Mouse (Mus musculus): ENCODE data around the gene Appl1.

The Appl1 gene

DNA sequence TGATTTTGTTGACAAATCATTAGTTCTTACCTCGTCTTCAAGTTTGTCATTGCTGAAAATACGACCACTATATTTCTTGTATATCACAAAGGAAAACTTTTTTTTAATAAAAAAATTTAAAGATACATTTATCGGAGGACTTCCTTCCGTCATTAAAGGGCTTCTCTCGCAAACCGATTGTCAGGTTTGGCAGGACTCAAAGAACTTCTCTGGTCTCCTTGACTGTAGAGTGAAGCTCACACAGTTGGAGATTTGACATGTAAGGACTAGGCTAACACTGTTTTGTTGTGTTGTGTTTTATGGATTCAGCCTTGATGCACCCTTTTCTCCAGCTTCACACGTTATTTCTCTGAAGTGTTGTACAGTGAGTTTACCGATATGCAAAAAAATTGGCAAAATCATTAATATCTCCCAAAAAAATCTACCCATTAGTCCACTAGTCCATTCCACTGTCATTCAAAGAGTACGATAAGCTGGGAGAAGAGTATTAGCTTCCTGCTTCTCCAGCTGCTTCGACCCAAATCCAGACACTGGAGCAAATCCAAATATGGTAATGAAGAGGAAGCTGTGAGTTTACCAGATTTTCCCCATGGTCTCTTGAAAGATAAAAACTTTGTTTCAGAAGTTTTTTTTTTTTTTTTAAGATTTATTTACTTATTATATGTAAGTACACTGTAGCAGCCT is at the start of gene Appl1:
Gene Appl1, minus strand, starts transcription at position 127 of the 684 bp plus-strand sequence.
- TF ChIP-seq GATA4 (IDR thresholded peaks at IDR 0.05; ENCODE audit: insufficient replicate concordance, low read length): no peak

- no peak for TF ChIP-seq GATA4 (IDR thresholded peaks at IDR 0.05; ENCODE audit: insufficient replicate concordance, low read length)
These were observed 48.8 kb upstream of the Appl1 start for GRCm38 (mm10) chr14:27019850-27020249.

DNA sequence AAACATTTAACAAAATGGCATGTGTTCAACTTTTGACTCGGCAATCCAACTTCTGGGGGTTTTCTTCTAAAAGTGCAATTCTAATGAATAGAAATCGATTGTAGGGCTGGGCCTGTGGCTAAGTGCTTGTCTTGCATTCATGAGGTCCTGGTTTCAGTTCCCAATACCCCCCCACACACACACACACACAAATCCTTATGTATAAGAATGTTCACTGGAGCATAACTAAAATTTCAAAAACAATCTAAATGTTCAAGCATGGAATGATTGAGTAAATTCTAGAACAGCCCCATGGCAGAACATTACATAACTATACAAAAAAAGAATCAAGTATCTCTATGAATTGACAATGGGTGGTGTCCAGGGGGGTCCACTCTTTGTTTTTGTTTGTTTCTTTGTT is 46.9 kb upstream of the Appl1 start:
- no peak for TF ChIP-seq GATA4 (IDR thresholded peaks at IDR 0.05; ENCODE audit: insufficient replicate concordance, low read length)

GRCm38 (mm10) chr14:27013658-27014057 is 42.6 kb upstream of the Appl1 start:
- no peak for TF ChIP-seq GATA4 (IDR thresholded peaks at IDR 0.05; ENCODE audit: insufficient replicate concordance, low read length)

DNA sequence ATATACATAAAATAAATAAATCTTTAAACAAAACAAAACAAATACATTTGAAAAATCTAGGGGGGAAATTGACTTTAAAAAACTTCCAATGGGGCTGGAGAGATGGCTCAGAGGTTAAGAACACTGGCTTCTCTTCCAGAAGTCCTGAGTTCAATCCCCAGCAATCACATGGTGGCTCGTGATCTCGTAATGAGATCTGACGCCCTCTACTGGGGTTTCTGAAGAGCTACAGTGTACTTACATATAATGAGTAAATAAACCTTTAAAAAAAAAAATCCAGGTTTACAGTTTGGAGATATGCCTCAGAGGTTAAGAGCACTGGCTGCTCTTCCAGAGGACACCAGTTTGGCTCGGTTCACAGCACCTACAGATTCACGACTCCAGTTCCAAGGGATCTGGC is 40.5 kb upstream of the Appl1 start:
- no peak for TF ChIP-seq GATA4 (IDR thresholded peaks at IDR 0.05; ENCODE audit: insufficient replicate concordance, low read length)

- no peak for TF ChIP-seq GATA4 (IDR thresholded peaks at IDR 0.05; ENCODE audit: insufficient replicate concordance, low read length)
These were observed 34.9 kb upstream of the Appl1 start for GRCm38 (mm10) chr14:27005937-27006336.

- no peak for TF ChIP-seq GATA4 (IDR thresholded peaks at IDR 0.05; ENCODE audit: insufficient replicate concordance, low read length)
These were observed 33.9 kb upstream of the Appl1 start for GRCm38 (mm10) chr14:27004906-27005305.

DNA sequence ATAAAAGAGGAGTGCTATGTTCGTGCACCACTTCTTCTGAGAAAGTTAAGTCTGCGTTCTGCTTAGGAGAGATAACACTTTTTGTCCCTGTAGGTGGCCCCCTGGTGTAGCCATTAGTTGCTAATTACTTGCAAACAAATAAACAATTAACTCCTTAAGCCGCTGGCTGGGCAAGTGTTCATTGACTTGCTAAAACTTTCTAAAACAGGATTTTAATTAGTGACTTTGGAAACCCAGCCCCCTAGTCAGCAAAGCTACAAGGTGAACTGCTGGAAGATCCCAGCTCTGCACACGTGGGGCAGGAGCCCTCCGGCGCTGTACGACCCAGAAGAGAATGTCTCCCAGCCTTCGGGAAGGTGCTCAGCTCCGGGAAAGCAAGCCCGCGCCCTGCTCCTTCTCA is 29.4 kb upstream of the Appl1 start:
- no peak for TF ChIP-seq GATA4 (IDR thresholded peaks at IDR 0.05; ENCODE audit: insufficient replicate concordance, low read length)

DNA sequence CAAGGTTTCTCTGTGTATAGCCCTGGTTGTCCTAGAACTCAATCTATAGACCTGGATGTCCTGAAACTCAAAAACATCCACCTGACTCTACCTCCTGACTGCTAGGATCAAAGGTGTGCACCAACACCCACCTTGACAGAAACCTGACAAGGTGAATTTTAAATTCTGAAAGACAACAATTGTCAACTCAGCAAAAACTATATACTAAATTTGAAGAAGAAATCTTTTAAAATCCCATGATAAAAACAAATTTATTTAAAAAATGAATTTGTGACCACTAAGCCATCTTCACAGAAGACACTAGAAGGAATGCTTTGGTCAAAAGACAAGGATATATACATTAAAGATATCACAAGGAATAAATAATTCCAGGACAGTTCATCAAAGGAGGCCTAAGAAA is 25.2 kb upstream of the Appl1 start:
- TF ChIP-seq GATA4 (IDR thresholded peaks at IDR 0.05; ENCODE audit: insufficient replicate concordance, low read length): no peak

DNA sequence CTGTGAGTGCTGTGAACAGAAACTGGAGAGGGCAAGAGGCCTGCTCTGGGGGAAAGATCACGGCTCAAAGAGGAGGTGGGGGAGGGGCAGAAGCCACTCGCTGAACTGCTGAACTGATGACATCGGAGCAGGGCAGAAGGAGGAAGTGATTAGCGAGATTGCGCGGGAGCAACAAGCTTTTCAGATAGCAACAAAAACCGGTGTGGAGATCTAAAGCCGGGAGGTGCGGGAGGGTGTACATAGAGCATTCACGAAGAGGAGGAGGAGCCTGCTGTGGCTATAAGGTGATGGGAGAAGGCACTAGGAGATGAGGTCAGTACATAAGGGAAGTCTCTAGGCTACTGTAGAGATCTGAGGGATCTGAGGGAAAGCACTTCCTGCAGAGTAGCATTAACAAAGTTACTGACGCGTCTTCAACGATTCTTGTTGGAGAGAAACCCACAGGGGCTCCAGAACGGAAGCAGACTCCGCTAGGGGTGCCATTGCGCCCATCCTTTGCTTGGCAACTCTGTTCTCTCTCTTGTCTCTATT is 23.2 kb upstream of the Appl1 start, which contains the start of gene Hesx1:
Gene Hesx1, plus strand, starts transcription at position 206 of the 531 bp plus-strand sequence.
- TF ChIP-seq GATA4 (IDR thresholded peaks at IDR 0.05; ENCODE audit: insufficient replicate concordance, low read length): no peak

- no peak for TF ChIP-seq GATA4 (IDR thresholded peaks at IDR 0.05; ENCODE audit: insufficient replicate concordance, low read length)
These were observed 22.4 kb upstream of the Appl1 start for GRCm38 (mm10) chr14:26993427-26993826.

GRCm38 (mm10) chr14:26991622-26992021 is 20.6 kb upstream of the Appl1 start:
- no peak for TF ChIP-seq GATA4 (IDR thresholded peaks at IDR 0.05; ENCODE audit: insufficient replicate concordance, low read length)

DNA sequence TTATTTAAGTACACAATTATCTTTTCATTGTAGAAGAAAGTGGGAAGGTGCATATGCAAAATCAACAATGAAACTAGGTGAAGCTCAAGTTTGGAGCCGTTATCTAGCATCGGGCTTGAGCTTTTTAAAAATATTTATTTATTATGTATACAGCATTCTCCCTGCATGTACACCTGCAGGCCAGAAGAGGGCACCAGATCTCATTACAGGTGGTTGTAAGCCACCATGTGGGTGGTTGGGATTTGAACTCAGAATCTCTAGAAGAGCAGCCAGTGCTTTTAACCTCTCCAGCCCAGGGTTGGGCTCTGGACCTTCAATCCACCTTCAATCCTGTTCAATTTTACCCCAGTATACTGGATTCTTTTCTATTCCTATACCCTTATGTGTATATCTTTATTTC is 17.7 kb upstream of the Appl1 start:
- TF ChIP-seq GATA4 (IDR thresholded peaks at IDR 0.05; ENCODE audit: insufficient replicate concordance, low read length): no peak

DNA sequence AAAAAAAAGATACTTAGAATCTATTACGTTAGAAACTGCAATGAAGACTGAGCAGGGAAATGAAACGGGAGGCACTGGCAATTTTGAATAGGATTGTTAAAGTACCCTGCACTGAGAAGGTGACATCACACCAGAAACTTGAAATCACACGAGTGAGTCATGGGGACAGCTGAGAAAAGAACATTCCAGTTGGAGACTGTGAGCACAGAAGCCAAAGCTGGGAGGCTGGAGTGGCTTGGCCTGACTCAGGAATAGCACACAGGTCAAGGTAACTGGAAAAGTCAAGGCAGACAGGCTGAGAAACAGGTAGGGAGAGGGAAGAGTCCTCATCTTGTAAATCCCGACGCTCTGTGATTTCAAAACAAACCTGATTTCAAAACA is 11.1 kb upstream of the Appl1 start:
- TF ChIP-seq GATA4 (IDR thresholded peaks at IDR 0.05; ENCODE audit: insufficient replicate concordance, low read length): no peak

DNA sequence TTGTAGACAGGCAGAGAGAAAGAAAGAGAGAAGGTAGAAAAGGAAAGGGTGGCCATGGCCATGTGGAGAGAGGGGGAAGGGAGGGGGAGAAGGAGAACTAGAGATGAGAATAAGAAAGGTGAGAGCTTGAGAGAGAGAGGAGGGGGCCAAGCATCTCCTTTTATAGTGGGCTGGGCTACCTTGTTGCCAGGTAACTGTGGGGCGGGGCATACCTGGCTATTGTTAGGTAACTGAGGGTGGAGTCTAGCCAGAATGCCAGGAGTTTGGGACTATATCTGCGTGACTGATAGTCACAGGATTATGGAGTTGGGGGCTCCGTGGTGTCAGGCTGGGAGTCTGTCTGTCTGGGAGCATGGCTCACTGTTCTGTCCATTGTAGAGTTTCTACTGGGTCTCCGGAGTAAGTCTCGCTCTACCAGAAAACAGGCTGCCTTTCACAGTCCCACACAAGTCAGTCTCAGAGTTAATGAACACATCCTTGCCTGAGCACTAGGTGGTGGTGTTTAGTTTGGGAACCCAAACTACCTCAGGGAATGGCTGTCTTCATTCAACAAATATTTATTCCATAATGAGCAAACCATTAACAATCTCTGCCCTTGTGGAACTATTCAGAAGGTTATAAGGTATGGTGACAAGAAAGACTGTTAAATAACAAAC is 10.6 kb upstream of the Appl1 start:
- no peak for TF ChIP-seq GATA4 (IDR thresholded peaks at IDR 0.05; ENCODE audit: insufficient replicate concordance, low read length)

GRCm38 (mm10) chr14:26981021-26981420 is 10.0 kb upstream of the Appl1 start:
- no peak for TF ChIP-seq GATA4 (IDR thresholded peaks at IDR 0.05; ENCODE audit: insufficient replicate concordance, low read length)

All from liver, adult (tissue).